Mouse (Mus musculus): ENCODE results near the gene Rabggta.

Gene Rabggta

GRCm38 (mm10) chr14:55730531-55731032 lies 8.5 kb upstream of the Rabggta start:
- DNase-seq (ENCODE audit: low spot score), result peak; percentile 37

GRCm38 (mm10) chr14:55730116-55730515 lies 8.1 kb upstream of the Rabggta start:
- DNase-seq (ENCODE audit: low spot score), result no peak

- DNase-seq (ENCODE audit: low spot score), result no peak
These were observed 6.0 kb upstream of the Rabggta start for GRCm38 (mm10) chr14:55727889-55728685.

GRCm38 (mm10) chr14:55726261-55726660 lies 4.2 kb upstream of the Rabggta start:
- no peak for DNase-seq (ENCODE audit: low spot score)

DNA sequence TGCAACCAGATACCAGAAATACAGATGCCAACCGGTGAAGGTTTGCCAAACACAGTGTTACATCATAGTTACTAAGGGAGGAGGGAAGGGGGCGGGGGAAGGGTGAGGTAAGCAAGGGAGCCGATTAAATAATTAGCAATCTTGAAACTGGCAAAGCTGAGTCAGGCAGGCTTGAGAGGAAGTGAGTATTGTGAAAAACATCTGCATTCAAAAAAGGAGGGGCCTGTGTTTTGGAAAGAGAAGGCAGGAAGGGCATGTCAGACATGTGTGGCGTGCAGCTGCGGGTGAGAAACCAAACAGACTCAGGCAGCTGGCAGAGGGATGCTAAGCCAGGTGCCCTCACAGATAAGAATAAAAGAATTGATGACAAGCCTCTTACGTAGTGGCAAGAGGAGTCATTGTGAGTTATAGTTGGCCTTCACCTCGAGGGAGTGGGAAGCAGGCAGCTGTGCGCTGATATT lies 2.4 kb upstream of the Rabggta start:
- DNase-seq (ENCODE audit: low spot score), result no peak

DNA sequence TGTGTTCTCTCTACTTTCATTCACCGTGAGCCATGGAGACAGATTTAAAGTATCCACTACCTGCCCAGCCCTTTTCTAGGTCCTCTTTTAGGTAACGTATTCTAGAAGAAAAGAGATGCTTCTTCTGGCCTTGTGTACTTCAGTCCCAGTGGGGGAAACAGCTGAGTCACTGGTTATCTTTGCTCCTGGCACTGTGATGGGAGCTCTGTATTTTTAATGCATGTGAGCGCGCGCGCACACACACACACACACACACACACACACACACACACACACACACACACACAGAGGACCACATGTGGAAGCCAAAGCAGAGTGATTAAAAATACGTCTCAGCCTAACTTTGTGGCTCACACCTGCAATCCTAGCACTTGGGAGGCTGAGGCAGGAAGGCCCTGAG lies 1.4 kb upstream of the Rabggta start:
- DNase-seq (ENCODE audit: low spot score), result no peak

DNA sequence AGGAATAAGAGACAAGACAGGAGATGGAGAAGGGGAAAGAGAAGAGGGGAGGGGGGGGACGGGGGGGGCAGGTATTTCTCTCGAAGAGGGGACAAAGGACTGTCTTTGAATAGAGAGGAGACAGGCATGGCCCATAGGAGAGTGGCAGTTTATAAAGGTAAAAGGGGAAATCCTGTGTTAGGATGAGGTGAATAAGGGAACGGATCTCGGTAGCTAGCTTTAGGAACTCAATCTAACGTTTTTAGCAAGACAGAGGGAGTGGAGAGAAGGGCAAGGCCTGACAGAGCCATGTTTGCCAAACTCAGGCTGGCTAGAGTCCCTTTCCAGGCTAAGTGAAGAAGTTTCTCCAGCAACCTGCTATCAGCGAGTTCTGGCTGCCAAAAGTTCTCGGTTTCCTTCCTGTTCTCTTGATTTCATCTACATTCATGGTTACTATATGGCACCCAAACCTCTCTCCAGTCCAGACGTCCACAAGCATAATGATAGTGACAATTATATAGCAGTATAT lies 429 bp upstream of the Rabggta start:
- DNase-seq (ENCODE audit: low spot score), result no peak

DNA sequence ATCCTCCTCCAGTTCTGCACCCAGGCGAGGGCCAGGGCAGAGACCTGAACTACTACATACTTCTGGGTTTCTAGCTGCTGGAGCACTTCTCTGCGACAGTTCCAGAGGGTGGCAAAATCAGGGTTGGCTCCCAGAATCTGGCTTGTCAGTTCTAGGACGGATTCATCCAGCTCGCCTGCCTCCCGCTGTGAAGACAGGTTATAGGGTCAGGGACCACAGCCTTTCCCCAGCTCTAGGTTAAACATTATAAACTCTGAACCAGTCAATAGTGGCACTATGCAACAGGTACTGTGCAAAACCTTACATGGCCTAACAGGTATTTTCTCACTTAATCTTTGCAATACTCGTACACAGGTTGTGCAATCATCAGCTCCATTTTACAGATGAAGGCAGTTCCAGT lies 987 bp downstream of the Rabggta start:
- no peak for DNase-seq (ENCODE audit: low spot score)

GRCm38 (mm10) chr14:55720666-55721065 lies 1.4 kb downstream of the Rabggta start:
- no peak for DNase-seq (ENCODE audit: low spot score)

DNA sequence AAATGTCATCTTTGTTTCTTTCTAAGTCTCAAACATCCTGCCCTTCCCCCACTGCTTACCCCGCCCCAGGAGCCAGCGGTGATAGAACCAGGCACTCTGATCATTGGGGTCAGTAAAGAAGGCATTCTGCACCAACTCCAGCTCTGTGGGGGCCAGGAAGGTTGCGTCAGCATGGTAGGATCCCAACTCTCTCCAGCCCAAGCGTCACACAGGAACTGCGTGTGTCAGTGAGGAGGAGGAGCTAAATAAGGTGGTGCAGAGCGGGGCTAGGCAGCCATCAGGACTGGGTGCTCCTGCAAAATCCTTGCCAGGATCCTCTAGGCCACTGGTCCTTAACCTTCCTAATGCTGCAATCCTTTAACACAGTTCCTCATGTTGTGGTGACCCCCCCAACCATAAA lies 2.3 kb downstream of the Rabggta start:
- DNase-seq (ENCODE audit: low spot score), result no peak

GRCm38 (mm10) chr14:55716884-55717283 lies 5.2 kb downstream of the Rabggta start:
- no peak for DNase-seq (ENCODE audit: low spot score)

DNA sequence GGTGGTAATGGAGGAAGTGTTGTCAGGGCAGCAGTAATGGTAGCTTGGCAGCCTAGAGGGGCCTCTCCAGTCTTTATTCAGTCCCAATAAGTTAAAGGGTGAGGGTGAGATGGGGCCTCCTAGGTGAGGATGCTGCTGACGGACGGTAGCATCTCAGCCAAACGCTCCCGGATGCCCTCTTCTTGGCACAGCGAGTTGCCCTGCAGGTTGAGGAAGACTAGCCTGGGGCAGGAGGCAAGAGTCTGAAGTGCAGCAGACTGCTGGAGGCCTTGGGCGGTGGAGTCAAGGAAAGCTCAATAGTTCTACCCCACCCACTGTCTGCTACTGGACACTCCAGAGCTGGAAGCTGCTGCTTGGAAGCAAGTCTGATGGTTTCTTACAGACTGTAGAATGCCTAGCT lies 5.8 kb downstream of the Rabggta start:
- DNase-seq (ENCODE audit: low spot score), result no peak

DNA sequence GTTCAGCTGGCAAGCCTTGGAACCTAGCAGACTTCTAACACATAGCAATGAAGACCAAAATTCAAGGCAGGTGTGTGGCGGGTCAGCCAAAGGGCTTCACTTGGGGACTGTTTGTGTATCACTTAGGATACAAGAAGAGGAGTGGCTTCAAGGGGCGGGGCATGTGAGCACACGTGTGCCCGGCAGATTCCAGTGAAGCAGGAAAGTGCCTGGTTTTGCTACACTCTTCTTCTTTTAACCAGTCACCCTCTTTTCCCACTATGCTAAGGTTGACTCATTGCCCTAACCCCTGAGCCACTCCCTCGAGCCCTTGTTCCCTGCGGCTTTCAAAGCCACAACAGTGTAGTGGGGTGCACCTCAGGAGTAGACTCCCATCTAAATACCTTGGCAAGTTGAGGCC lies 7.2 kb downstream of the Rabggta start:
- DNase-seq (ENCODE audit: low spot score), result no peak

DNA sequence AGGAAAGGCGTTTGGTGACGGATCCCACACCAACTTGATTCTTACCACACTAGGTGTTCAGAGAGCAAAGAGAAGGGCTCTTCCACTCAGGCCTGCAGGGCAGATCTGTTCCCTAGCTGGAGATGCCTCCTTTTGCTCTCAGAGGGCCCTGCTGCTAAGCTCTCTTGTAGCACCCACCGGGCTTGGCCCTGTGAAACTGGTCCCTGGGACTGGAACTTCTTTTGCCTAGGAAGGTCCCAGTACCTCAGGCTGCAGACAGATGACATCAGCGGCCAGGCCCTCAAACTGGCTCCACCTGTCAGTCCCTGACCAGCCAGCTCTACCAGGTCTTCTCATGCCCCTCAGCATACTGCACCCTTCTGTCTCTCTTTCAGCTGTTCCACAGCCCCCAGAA lies 8.3 kb downstream of the Rabggta start, which contains the start of gene Tgm1:
Tgm1 (minus strand) TSS at position 198 of the 394 bp plus-strand sequence.
- no peak for DNase-seq (ENCODE audit: low spot score)

- no peak for DNase-seq (ENCODE audit: low spot score)
These were observed 8.9 kb downstream of the Rabggta start for GRCm38 (mm10) chr14:55713007-55713728.

GRCm38 (mm10) chr14:55711786-55712185 lies 10.3 kb downstream of the Rabggta start:
- no peak for DNase-seq (ENCODE audit: low spot score)

DNA sequence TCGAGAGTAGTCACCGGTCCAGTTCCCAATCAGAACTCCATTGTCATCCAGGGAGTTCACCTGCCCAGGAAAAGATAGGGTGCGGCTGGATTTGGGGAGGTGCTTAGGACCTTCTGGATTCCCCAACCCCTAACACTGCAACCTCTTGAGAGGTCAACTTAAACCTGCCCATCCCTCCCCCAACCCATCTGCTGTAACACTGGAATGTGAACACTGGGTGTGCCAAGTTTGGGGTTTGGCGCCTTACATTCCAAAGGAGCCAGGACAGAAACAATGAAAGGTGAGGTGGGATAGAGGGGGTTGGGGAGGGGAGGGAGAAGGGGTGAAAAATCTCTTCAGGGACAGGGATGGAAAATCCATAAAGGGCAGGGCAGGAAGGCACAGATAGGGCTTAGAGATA lies 12.6 kb downstream of the Rabggta start:
- DNase-seq (ENCODE audit: low spot score), result no peak

- DNase-seq (ENCODE audit: low spot score), result no peak
These were observed 14.7 kb downstream of the Rabggta start for GRCm38 (mm10) chr14:55707397-55707796.

DNA sequence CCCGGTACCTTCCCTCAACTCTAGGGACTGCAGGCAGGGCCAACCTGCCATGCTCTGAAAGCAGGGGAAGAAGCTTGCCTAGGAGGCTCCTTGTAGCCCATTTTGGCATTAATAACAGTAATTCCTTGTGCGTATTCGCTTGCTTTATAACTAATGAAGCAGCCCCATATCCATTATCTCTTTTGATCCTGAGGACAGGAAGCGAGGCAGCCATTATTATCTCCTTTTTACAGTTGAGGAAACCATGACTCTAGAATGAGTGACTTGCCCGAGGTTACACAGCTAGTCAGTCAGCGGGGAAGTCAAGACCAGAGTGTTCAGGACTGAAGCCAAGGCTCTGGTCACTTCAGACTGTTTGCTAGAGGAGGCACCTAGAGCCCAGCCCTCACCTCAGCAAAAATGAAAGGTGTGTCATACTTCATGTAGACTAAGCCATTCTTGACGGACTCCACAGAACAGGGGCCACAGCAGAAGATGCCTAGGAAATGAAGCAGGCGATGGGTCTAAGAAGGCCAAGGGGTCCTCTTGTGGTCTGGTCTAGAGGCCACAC lies 15.9 kb downstream of the Rabggta start:
- DNase-seq (ENCODE audit: low spot score), result no peak

- no peak for DNase-seq (ENCODE audit: low spot score)
These were observed 19.3 kb downstream of the Rabggta start for GRCm38 (mm10) chr14:55702761-55703160.

- no peak for DNase-seq (ENCODE audit: low spot score)
These were observed 20.9 kb downstream of the Rabggta start for GRCm38 (mm10) chr14:55701131-55701530.

DNA sequence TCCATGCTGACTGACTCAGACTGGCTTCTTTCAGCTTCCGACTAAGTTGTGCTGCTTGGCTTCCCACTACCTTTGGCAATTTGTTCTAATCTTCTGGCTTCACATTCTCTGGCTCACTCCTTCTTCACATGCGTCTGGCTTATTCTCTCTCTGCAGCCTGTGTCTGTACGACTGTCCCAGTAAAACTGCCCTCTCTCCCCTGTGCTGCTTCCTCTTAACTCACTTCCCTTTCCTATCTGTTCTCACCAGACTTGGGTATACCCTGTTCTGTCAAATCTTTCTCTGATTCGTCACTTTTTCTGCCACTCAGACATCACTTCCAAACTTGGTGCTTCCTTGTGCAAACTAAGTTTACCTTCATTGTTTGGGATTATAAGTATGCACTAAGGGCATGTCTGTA lies 24.8 kb downstream of the Rabggta start:
- DNase-seq (ENCODE audit: low spot score), result no peak

DNA sequence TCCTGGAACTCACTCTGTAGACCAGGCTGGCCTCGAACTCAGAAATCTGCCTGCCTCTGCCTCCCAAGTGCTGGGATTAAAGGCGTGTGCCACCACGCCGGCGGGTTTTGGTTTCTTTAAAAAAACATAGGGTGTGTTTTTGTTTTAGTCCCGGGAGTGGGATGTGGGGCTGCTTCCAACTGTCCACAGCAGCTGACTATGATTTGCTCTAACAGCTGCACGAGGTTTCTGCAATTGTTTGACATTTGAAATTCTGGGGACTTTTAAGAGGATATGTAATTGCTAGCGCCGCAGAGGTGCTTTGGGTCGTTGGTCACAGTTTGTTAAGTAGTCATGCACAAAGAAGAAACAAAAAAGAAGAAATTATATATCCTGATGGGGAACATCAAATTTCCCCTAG lies 32.6 kb downstream of the Rabggta start:
- no peak for DNase-seq (ENCODE audit: low spot score)

Measured in layer of hippocampus, adult 11-12 months (tissue).